Mouse (Mus musculus) forebrain, embryonic 16.5 days (tissue): ENCODE results near the gene Bhlhe41. TPM values are rescaled to one million over a fixed set of nuclear protein-coding genes. Genes with fewer than 3 reads are reported as not detected.

Experiments used
- ATAC-seq: fragments of 200-750 bp; cut with Nextera tagmentation; 2 replicates; pipeline ENCODE4 v1.8.0; 2017; ENCODE audit warnings: mild to moderate bottlenecking, moderate library complexity
- H3K27ac ChIP-seq: fragments of 300-500 bp; sonication (generic); 2 replicates; pipeline ENCODE4 v1.5.1; 2014; ENCODE audit warnings: low read length, control low read depth
- H3K27me3 ChIP-seq: fragments of 300-500 bp; sonication (generic); replicated peaks from 2 replicates; pipeline ENCODE4 v1.6.1; 2014; ENCODE audit warnings: low read length; ENCODE audit not compliant: control insufficient read depth, insufficient read depth
- H3K36me3 ChIP-seq: fragments of 300-500 bp; sonication (generic); 2 replicates; pipeline ENCODE4 v1.6.1; 2014; ENCODE audit not compliant: control insufficient read depth, insufficient read depth
- H3K4me1 ChIP-seq: fragments of 300-500 bp; sonication (generic); replicated peaks from 2 replicates; pipeline ENCODE4 v1.6.1; 2014; ENCODE audit warnings: low read length; ENCODE audit not compliant: control insufficient read depth, insufficient read depth
- H3K4me2 ChIP-seq: fragments of 300-500 bp; sonication (generic); 2 replicates; pipeline ENCODE4 v1.6.1; 2014; ENCODE audit warnings: mild to moderate bottlenecking, low read length, control low read depth
- H3K4me3 ChIP-seq: fragments of 300-500 bp; sonication (generic); replicated peaks from 2 replicates; pipeline ENCODE4 v1.5.1; 2014; ENCODE audit warnings: mild to moderate bottlenecking, low read length, control low read depth
- H3K9ac ChIP-seq: fragments of 300-500 bp; sonication (generic); replicated peaks from 2 replicates; pipeline ENCODE4 v1.6.1; 2014; ENCODE audit warnings: low read depth, low read length, control low read depth
- H3K9me3 ChIP-seq: fragments of 300-500 bp; sonication (generic); 2 replicates; pipeline ENCODE4 v1.6.1; 2016; ENCODE audit warnings: low read length; ENCODE audit not compliant: control insufficient read depth
- WGBS: fragments of 180-500 bp; shearing (Covaris S2); extraction: QIAGEN DNeasy Blood & Tissue Kit; methylation state at CpG from one replicate; pipeline ENCODE4 v1.1.7; 2014; 5-methylcytosine and 5-hydroxymethylcytosine counted together
- polyA plus RNA-seq: library from polyadenylated mRNA; unstranded; fragments of >200 nt; fragmentation: Nextera tagmentation; extraction: Ambion mirVana; gene quantifications from 2 replicates; pipeline ENCODE4 v1.2.1, GENCODE M21; 2015

The Bhlhe41 gene
- polyA plus RNA-seq, 1 experiment from 2014 or later: 4.5 TPM

- Histone ChIP-seq H3K9me3 (no peaks in the 10 kb centered on the region), H3K4me1 (no peaks in the 10 kb centered on the region; the same call in 1 of the 2 replicates), H3K27me3 (no peaks in the 10 kb centered on the region), H3K4me2 (no peak overlapping the region), H3K36me3 (no peaks in the 10 kb centered on the region), H3K4me3 (no peak overlapping the region), H3K27ac (no peak overlapping the region), H3K9ac (no peak overlapping the region)
- 60% methylated on average over 6 of the region's 6 CpGs for WGBS
- no peak for ATAC-seq
Observed at GRCm38 (mm10) chr6:145810015-145810414, 55.3 kb downstream of the Bhlhe41 start.

- Histone ChIP-seq H3K9me3 (no peaks in the 10 kb centered on the region), H3K4me3 (no peak overlapping the region), H3K9ac (no peak overlapping the region), H3K27ac (no peak overlapping the region), H3K27me3 (no peaks in the 10 kb centered on the region), H3K4me2 (no peak overlapping the region), H3K36me3 (no peaks in the 10 kb centered on the region), H3K4me1 (no peaks in the 10 kb centered on the region; the same call in 1 of the 2 replicates)
- ATAC-seq: no peak
- WGBS: 75% methylated on average over 7 of the region's 7 CpGs
Observed at GRCm38 (mm10) chr6:145809566-145809965, 55.8 kb downstream of the Bhlhe41 start.

Other genes starting within 250 kb of the Bhlhe41 start
- gene Tuba3b, start 249.8 kb downstream of the Bhlhe41 start, polyA plus RNA-seq: not detected in 2 replicates
- 3.4 and 4.0 TPM in 2 replicates for gene Rassf8, start 118.8 kb downstream of the Bhlhe41 start, polyA plus RNA-seq
- 2.9 and 3.3 TPM in 2 replicates for gene Sspn, start 66.1 kb upstream of the Bhlhe41 start, polyA plus RNA-seq